Mouse (Mus musculus) frontal cortex, adult 2 months (tissue): ENCODE measurements at regions not wholly inside any gene's neighbourhood (a gene's known extent, or its start where the extent isn't known, plus 50 kb on each side); places are given as distances from the start of the nearest gene placed in this dataset.

Source experiments
- DNase-seq, 2 experiments: peaks; one replicate each; pipeline ENCODE4 v3.0.0; 2022; ENCODE audit warnings: low spot score in 1 of 2; ENCODE audit errors: extremely low spot score in 1 of 2

GRCm38 (mm10) chr12:9839949-9840348 lies 270.0 kb downstream of the Osr1 start:
- DNase-seq: no peak

- DNase-seq: no peak
These were observed 277.1 kb downstream of the Osr1 start for GRCm38 (mm10) chr12:9847034-9847433.

GRCm38 (mm10) chr12:9847465-9848205 lies 277.7 kb downstream of the Osr1 start:
- DNase-seq: no peak

GRCm38 (mm10) chr12:9855503-9856024 lies 285.6 kb downstream of the Osr1 start:
- DNase-seq: no peak

- peak in 1 of 2 experiments; percentile 21 for DNase-seq
These were observed 286.3 kb downstream of the Osr1 start for GRCm38 (mm10) chr12:9856128-9856621.

GRCm38 (mm10) chr12:9857990-9858389 lies 288.1 kb downstream of the Osr1 start:
- peak; percentile 83 to 87 for DNase-seq

GRCm38 (mm10) chr12:9862301-9862700 lies 292.4 kb downstream of the Osr1 start:
- DNase-seq: no peak

GRCm38 (mm10) chr12:9872236-9872635 lies 302.3 kb downstream of the Osr1 start:
- DNase-seq: no peak

- peak in 1 of 2 experiments; percentile 47 for DNase-seq
These were observed 303.3 kb downstream of the Osr1 start for GRCm38 (mm10) chr12:9873214-9873613.

- DNase-seq: no peak
These were observed 304.9 kb downstream of the Osr1 start for GRCm38 (mm10) chr12:9874823-9875222.

GRCm38 (mm10) chr12:9881953-9882623 lies 312.2 kb downstream of the Osr1 start:
- DNase-seq: no peak

GRCm38 (mm10) chr12:9883037-9883730 lies 313.3 kb downstream of the Osr1 start:
- DNase-seq: no peak

- no peak for DNase-seq
These were observed 324.6 kb downstream of the Osr1 start for GRCm38 (mm10) chr12:9894521-9894920.

- no peak for DNase-seq
These were observed 328.1 kb downstream of the Osr1 start for GRCm38 (mm10) chr12:9897980-9898379.

- no peak for DNase-seq
These were observed 328.5 kb downstream of the Osr1 start for GRCm38 (mm10) chr12:9898420-9898819.

- DNase-seq: no peak
These were observed 332.0 kb downstream of the Osr1 start for GRCm38 (mm10) chr12:9901948-9902347.

- no peak for DNase-seq
These were observed 333.9 kb downstream of the Osr1 start for GRCm38 (mm10) chr12:9903702-9904231.

GRCm38 (mm10) chr12:9912333-9912732 lies 342.4 kb downstream of the Osr1 start:
- DNase-seq: no peak

- peak in 1 of 2 experiments; percentile 11 for DNase-seq
These were observed 345.8 kb downstream of the Osr1 start for GRCm38 (mm10) chr12:9915726-9916140.

- DNase-seq: peak in 1 of 2 experiments; percentile 16
These were observed 348.1 kb downstream of the Osr1 start for GRCm38 (mm10) chr12:9918026-9918425.

GRCm38 (mm10) chr12:9919007-9919406 lies 349.1 kb downstream of the Osr1 start:
- DNase-seq: no peak
